Mouse (Mus musculus): ENCODE data around the gene Oas2.
A peak's percentile ranks its signal among the peaks of the same experiment; 100 is the strongest.

Gene Oas2

GRCm38 (mm10) chr5:120761901-120762300 is 12.2 kb upstream of the Oas2 start:
- H3K27me3 ChIP-seq (ENCODE audit: control insufficient read depth, insufficient read depth, low read length, poor library complexity, severe bottlenecking): no peaks in the 10 kb centered on the region
- 0 out of 2 replicates have a peak, but pooled peaks cover 1% of the 10 kb centered on the region for H3K36me3 ChIP-seq (ENCODE audit: control insufficient read depth, insufficient read depth, low read length, poor library complexity, severe bottlenecking)
- no peak for DNase-seq (ENCODE audit: low read depth, low spot score)

- H3K36me3 ChIP-seq (ENCODE audit: control insufficient read depth, insufficient read depth, low read length, poor library complexity, severe bottlenecking): no peaks in the 10 kb centered on the region
- H3K27me3 ChIP-seq (ENCODE audit: control insufficient read depth, insufficient read depth, low read length, poor library complexity, severe bottlenecking): no peaks in the 10 kb centered on the region
- no peak for DNase-seq (ENCODE audit: low read depth, low spot score)
These were observed 4.6 kb upstream of the Oas2 start for GRCm38 (mm10) chr5:120754215-120754614.

GRCm38 (mm10) chr5:120752786-120753185 is 3.1 kb upstream of the Oas2 start:
- H3K36me3 ChIP-seq (ENCODE audit: control insufficient read depth, insufficient read depth, low read length, poor library complexity, severe bottlenecking): no peaks in the 10 kb centered on the region
- no peak for DNase-seq (ENCODE audit: low read depth, low spot score)
- no peaks in the 10 kb centered on the region for H3K27me3 ChIP-seq (ENCODE audit: control insufficient read depth, insufficient read depth, low read length, poor library complexity, severe bottlenecking)

- DNase-seq (ENCODE audit: low read depth, low spot score): no peak
- Histone ChIP-seq H3K27me3 (ENCODE audit: control insufficient read depth, insufficient read depth, low read length, poor library complexity, severe bottlenecking) (no peaks in the 10 kb centered on the region), H3K36me3 (ENCODE audit: control insufficient read depth, insufficient read depth, low read length, poor library complexity, severe bottlenecking) (no peaks in the 10 kb centered on the region)
These were observed 1.6 kb upstream of the Oas2 start for GRCm38 (mm10) chr5:120751206-120751605.

- peak; percentile 78 for DNase-seq (ENCODE audit: low read depth, low spot score)
- Histone ChIP-seq H3K36me3 (ENCODE audit: control insufficient read depth, insufficient read depth, low read length, poor library complexity, severe bottlenecking) (no peaks in the 10 kb centered on the region; the same call in none of the 2 replicates), H3K27me3 (ENCODE audit: control insufficient read depth, insufficient read depth, low read length, poor library complexity, severe bottlenecking) (no peaks in the 10 kb centered on the region)
These were observed 3.2 kb downstream of the Oas2 start for GRCm38 (mm10) chr5:120746451-120746850.

- DNase-seq (ENCODE audit: low read depth, low spot score): peak; percentile 84
- Histone ChIP-seq H3K36me3 (ENCODE audit: control insufficient read depth, insufficient read depth, low read length, poor library complexity, severe bottlenecking) (peaks cover 7% of the 10 kb centered on the region), H3K27me3 (ENCODE audit: control insufficient read depth, insufficient read depth, low read length, poor library complexity, severe bottlenecking) (no peaks in the 10 kb centered on the region)
These were observed 7.5 kb downstream of the Oas2 start for GRCm38 (mm10) chr5:120742125-120742524.

- no peak for DNase-seq (ENCODE audit: low read depth, low spot score)
- Histone ChIP-seq H3K36me3 (ENCODE audit: control insufficient read depth, insufficient read depth, low read length, poor library complexity, severe bottlenecking) (peaks cover 7% of the 10 kb centered on the region; the same call in 1 of the 2 replicates), H3K27me3 (ENCODE audit: control insufficient read depth, insufficient read depth, low read length, poor library complexity, severe bottlenecking) (no peaks in the 10 kb centered on the region)
These were observed 15.2 kb downstream of the Oas2 start for GRCm38 (mm10) chr5:120734380-120734990.

- Histone ChIP-seq H3K27me3 (ENCODE audit: control insufficient read depth, insufficient read depth, low read length, poor library complexity, severe bottlenecking) (no peaks in the 10 kb centered on the region), H3K36me3 (ENCODE audit: control insufficient read depth, insufficient read depth, low read length, poor library complexity, severe bottlenecking) (peaks cover 5% of the 10 kb centered on the region; the same call in 1 of the 2 replicates)
- no peak for DNase-seq (ENCODE audit: low read depth, low spot score)
These were observed 16.0 kb downstream of the Oas2 start for GRCm38 (mm10) chr5:120733696-120734095.

- Histone ChIP-seq H3K36me3 (ENCODE audit: control insufficient read depth, insufficient read depth, low read length, poor library complexity, severe bottlenecking) (no peaks in the 10 kb centered on the region), H3K27me3 (ENCODE audit: control insufficient read depth, insufficient read depth, low read length, poor library complexity, severe bottlenecking) (no peaks in the 10 kb centered on the region)
- DNase-seq (ENCODE audit: low read depth, low spot score): no peak
These were observed 16.9 kb downstream of the Oas2 start for GRCm38 (mm10) chr5:120732740-120733139.

- DNase-seq (ENCODE audit: low read depth, low spot score): no peak
- Histone ChIP-seq H3K36me3 (ENCODE audit: control insufficient read depth, insufficient read depth, low read length, poor library complexity, severe bottlenecking) (no peaks in the 10 kb centered on the region), H3K27me3 (ENCODE audit: control insufficient read depth, insufficient read depth, low read length, poor library complexity, severe bottlenecking) (no peaks in the 10 kb centered on the region)
These were observed 20.3 kb downstream of the Oas2 start for GRCm38 (mm10) chr5:120729319-120729718.

- no peaks in the 10 kb centered on the region for H3K27me3 ChIP-seq (ENCODE audit: control insufficient read depth, insufficient read depth, low read length, poor library complexity, severe bottlenecking)
- no peak for DNase-seq (ENCODE audit: low read depth, low spot score)
These were observed 23.7 kb downstream of the Oas2 start for GRCm38 (mm10) chr5:120725811-120726455.

GRCm38 (mm10) chr5:120721005-120721404 is 28.6 kb downstream of the Oas2 start:
- no peaks in the 10 kb centered on the region for H3K36me3 ChIP-seq (ENCODE audit: control insufficient read depth, insufficient read depth, low read length, poor library complexity, severe bottlenecking)
- DNase-seq (ENCODE audit: low read depth, low spot score): no peak
- no peaks in the 10 kb centered on the region for H3K27me3 ChIP-seq (ENCODE audit: control insufficient read depth, insufficient read depth, low read length, poor library complexity, severe bottlenecking)

More at GRCm38 (mm10) chr5:120725811-120726455, 23.7 kb downstream of the Oas2 start:
- H3K36me3 ChIP-seq (ENCODE audit: control insufficient read depth, insufficient read depth, low read length, poor library complexity, severe bottlenecking): no peaks in the 10 kb centered on the region

GRCm38 (mm10) chr5:120718600-120719378 is 30.9 kb downstream of the Oas2 start:
- H3K27me3 ChIP-seq (ENCODE audit: control insufficient read depth, insufficient read depth, low read length, poor library complexity, severe bottlenecking): no peaks in the 10 kb centered on the region
- DNase-seq (ENCODE audit: low read depth, low spot score): no peak
- H3K36me3 ChIP-seq (ENCODE audit: control insufficient read depth, insufficient read depth, low read length, poor library complexity, severe bottlenecking): no peaks in the 10 kb centered on the region

GRCm38 (mm10) chr5:120717136-120717535 is 32.5 kb downstream of the Oas2 start:
- Histone ChIP-seq H3K27me3 (ENCODE audit: control insufficient read depth, insufficient read depth, low read length, poor library complexity, severe bottlenecking) (no peaks in the 10 kb centered on the region), H3K36me3 (ENCODE audit: control insufficient read depth, insufficient read depth, low read length, poor library complexity, severe bottlenecking) (no peaks in the 10 kb centered on the region)
- DNase-seq (ENCODE audit: low read depth, low spot score): no peak

GRCm38 (mm10) chr5:120714314-120714713 is 35.3 kb downstream of the Oas2 start:
- H3K27me3 ChIP-seq (ENCODE audit: control insufficient read depth, insufficient read depth, low read length, poor library complexity, severe bottlenecking): no peaks in the 10 kb centered on the region
- peak; percentile 92 for DNase-seq (ENCODE audit: low read depth, low spot score)
- no peaks in the 10 kb centered on the region; the same call in 1 of the 2 replicates for H3K36me3 ChIP-seq (ENCODE audit: control insufficient read depth, insufficient read depth, low read length, poor library complexity, severe bottlenecking)
